Mouse (Mus musculus): ENCODE measurements around the gene Gm20431.

Gene Gm20431

DNA sequence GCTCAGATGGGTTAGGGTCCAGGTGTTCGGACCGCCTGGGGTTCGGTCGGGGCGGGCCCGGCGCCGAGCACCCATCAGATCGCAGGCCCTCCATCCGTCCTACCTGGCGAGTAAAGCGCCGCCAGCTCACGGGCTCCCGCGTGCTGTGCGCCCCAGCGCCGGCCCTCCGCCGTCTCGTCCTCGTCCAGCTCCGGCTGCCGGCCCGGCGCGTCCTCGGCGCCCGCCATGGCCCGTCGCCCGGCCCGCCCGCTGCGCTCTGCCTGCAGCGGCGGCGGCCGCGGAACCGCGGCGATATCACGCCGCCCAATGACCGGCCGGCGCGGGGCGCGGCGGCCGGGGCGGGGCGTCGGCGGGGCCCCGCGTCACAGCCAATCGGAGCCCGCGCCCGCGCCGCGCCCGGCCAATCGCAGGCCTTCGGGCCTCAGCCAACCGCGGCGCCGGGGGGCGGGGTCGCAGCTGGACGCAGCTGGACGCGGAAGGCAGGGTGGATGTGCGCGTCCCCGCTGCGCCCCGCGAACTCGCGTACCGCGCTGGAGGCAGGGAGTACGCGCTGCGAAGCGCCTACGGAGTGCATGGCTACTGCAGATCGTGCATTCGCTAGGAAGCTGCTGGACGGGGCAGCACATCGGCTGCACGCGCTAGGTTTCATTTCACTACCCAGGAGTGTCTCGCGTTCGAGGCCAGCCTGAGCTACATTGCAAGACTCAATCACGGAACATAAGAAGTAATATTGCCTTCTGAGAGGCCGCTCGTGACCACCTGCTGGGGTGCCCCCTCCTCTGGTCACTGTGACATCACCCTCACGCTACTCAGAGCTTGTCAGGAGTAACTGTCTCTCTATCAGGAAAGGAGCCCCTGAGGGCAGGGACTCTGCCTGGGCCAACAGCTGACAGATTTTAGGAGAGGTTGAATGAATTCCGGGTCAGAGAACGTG lies at the start of gene Gm20431:
Gene Gm20431 (minus strand): TSS at position 227 of the 934 bp plus-strand sequence.
- peak; percentile 100 for DNase-seq

DNA sequence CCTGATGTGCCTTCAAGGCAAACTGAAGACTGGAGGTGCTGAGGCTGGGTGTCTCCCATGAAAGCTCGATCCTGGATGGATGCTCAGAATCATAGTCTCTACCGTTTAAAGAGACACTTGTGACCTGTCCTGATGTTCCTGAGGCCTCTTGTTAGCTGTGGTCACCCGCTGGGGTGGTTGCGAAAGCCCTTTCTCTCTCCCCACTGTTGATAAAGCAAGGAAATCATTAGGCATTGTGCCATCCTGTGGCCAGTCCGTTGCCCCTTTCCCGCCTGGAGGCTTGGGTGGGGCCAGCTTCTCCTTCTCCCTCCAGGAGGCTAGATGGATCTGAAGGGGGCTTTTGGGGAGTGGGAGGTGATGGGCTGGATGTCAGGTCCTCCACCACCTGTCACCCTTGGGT lies 49.3 kb upstream of the Gm20431 start:
- no peak for DNase-seq

GRCm38 (mm10) chr2:167709969-167710368 lies 48.7 kb upstream of the Gm20431 start:
- no peak for DNase-seq

DNA sequence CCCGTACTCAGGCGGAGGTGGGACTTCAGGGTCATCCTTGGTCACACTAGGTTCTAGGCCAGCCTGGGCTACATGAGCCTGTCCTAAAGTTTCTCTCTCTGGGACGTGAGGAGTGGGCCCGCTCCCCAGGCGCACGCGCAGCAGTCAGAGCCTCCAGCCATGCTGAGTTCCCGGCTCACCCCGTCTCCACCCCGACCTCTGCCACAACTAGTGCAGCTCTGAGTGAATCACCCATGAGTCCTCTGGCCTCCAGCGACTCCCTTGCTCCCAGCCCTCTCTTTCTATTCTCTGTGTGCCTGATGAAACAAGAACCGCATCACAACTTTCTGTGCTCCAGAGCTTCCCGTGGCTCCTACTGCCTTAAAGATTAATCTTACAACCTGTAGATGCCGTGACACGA lies 47.1 kb upstream of the Gm20431 start:
- no peak for DNase-seq

GRCm38 (mm10) chr2:167706183-167706939 lies 45.1 kb upstream of the Gm20431 start:
- no peak for DNase-seq

DNA sequence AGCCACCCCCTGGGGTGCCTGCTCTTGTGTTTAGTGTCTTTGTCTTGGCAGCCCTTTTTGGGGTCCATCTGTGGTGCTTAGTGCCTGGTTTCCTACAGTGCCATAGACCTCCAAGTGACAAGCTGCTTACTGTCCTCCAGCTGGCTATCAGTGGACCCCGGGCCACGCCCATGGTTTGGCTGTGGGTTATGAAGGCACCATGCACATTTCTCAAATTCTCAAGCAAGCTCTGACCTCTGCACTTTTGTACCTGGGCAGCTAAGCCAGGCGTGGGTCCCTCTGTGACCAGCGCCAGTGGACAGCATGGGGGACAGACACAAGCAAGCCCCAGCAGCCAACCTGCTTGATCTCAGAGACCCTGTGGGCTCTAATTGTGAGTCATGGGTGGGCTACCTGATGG lies 43.1 kb upstream of the Gm20431 start:
- no peak for DNase-seq

GRCm38 (mm10) chr2:167702126-167702525 lies 40.8 kb upstream of the Gm20431 start:
- DNase-seq, result no peak

GRCm38 (mm10) chr2:167701472-167701871 lies 40.2 kb upstream of the Gm20431 start:
- DNase-seq, result no peak

DNA sequence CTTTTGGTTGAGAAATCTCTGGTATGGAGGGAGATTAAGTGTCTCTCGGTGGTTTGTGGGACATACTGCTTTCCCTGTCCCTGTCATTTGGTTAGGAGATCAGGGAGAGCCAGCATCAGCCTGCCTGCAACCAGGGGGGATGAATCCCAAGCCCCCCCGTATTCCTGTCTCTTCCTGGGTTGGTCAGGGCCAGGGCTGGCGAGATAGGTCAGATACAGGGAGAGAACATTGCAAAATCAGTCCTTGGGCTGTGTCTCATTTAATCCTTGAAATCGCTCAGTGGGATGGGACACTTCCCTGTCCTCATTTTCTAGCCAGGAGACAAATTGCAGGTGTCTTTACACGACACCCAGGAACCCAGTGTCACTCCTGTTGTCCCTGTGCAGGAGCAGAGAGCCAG lies 38.7 kb upstream of the Gm20431 start:
- no peak for DNase-seq

DNA sequence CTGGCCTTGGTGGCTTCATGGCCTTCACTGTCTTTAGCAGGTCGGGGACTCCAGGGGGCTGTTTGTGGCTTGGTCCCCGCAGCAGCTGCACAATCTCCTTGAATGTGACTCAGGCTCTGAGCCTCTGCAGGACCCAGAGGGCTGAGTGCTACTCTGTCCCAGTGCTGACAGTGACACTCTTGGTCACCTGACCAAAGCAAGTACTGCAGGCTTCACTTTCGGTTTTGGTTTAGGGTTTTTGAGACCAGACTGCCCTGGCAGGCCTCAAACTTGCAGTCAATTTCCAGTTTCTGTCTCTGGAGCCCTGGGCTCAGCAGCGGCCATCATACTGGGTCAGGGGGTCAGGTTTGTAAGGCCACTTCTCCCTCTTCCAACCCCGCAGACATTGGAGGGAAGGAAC lies 36.6 kb upstream of the Gm20431 start:
- DNase-seq, result peak; percentile 99

DNA sequence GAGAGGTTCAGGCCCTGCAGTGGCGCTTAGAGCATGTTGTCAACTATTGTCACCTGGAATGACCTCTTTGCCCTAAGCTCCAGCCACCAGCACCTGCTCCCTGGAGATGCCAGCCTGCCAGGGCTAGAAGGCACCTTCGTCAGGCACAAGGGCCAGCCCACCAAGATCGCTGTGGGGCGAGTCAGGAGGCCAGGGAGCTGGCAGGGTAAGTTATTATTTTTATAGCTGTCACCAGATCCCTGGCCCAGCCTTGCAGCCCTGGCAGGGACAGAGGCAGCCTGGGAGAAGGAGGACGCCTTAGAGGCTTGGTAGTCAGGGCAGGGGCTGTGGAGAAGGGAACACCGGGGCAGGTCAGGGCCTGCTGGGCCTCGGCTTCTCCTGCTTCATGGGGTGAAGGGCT lies 34.8 kb upstream of the Gm20431 start:
- DNase-seq, result peak; percentile 98

DNA sequence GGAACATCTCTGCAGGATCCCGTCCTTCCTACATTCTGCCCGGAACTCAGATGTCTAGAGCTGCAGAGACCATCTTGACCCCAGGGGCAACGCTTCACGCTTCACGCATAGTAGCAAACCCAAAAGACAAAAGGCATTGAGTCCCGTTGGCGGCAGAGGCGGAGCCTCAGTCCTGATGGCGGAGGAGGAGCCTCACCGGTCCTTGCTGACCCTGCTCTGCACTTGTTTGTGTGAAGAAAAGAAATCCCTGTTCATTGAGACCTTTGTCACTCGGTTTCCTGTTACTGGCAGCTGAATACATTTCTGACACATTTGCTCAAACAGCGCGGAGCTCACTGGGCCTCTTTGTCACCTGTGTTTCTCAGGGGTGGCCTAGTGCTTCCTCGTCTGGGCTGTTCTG lies 34.2 kb upstream of the Gm20431 start:
- no peak for DNase-seq

DNA sequence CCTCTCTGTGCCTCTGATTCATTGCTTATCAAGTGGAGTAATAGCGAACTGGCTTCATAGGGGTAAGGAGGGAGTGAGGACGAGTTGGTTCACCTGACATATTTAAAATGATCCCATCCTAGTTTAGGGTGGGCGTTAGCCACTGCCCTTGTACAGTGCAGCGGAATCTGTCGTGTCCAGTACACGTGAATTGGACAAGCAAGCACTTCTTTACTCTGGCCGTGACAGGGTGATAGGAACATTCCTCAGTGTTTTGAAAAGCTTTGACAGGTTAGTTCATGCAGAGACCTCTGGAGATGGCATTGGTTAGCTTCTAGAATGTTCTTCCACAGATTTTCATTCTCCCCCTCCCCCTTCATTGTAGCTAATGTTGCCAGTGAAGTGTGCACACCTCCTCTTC lies 33.7 kb upstream of the Gm20431 start:
- DNase-seq, result no peak

- peak; percentile 95 for DNase-seq
Observed at GRCm38 (mm10) chr2:167694244-167694643, 32.9 kb upstream of the Gm20431 start.

GRCm38 (mm10) chr2:167693540-167693939 lies 32.2 kb upstream of the Gm20431 start:
- no peak for DNase-seq

- no peak for DNase-seq
Observed at GRCm38 (mm10) chr2:167692831-167693230, 31.5 kb upstream of the Gm20431 start.

DNA sequence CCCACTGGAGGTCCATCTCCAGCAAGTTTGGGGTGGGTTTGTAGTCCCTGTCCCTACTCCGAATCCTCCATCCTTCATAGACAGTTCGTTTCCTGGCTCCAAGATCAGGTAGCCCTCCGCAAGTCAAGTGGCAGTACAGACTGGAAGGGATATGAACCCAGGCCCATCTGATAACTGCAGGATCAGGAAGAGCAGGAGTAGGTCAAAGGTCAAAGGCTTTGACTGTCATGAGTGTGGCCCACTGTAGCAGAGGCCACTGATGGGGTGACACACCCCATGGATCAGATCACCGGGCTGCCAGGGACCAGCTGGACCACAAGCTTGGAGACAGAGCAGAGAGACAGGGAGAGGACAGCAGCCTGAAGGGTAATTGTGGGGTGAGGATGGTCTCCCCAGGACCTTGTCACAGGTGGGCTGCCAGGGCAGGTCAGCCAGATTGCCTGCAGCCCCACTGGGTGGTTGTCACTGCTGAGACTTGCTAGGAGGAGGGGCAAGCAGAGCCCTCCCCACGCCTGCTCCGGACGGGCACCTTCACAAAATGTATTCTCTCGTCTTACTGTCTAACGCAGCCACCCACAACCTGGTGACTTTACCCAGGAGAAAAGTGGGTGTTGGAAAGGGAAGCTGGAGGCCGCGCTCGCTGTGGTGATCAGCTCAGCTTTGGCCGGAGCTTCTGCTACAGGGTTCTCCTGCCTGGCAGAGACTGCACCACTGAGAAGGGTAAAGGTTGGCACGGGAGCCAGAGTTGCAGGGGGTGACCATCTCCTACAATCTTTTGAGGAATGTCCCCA lies 30.8 kb upstream of the Gm20431 start:
- peak; percentile 96 for DNase-seq

- DNase-seq, result no peak
Observed at GRCm38 (mm10) chr2:167691410-167691809, 30.1 kb upstream of the Gm20431 start.

GRCm38 (mm10) chr2:167690962-167691311 lies 29.6 kb upstream of the Gm20431 start:
- peak; percentile 98 for DNase-seq

- peak; percentile 97 for DNase-seq
Observed at GRCm38 (mm10) chr2:167690219-167690961, 29.1 kb upstream of the Gm20431 start.

DNA sequence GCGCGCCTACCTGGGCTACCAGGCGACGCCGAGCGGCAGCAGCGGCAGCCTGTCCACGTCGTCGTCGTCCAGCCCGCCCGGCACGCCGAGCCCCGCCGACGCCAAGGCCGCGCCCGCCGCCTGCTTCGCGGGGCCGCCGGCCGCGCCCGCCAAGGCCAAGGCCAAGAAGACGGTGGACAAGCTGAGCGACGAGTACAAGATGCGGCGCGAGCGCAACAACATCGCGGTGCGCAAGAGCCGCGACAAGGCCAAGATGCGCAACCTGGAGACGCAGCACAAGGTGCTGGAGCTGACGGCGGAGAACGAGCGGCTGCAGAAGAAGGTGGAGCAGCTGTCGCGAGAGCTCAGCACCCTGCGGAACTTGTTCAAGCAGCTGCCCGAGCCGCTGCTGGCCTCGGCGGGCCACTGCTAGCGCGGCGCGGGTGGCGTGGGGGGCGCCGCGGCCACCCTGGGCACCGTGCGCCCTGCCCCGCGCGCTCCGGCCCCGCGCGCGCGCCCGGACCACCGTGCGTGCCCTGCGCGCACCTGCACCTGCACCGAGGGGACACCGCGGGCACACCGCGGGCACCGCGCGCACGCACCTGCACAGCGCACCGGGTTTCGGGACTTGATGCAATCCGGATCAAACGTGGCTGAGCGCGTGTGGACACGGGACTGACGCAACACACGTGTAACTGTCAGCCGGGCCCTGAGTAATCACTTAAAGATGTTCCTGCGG lies 28.4 kb upstream of the Gm20431 start, which contains the start of gene Tmem189:
Gene Tmem189 (minus strand): TSS at position 322 of the 718 bp plus-strand sequence.
- peak; percentile 97 for DNase-seq

All from heart, adult 11 months (tissue).